Mouse (Mus musculus) layer of hippocampus, adult 11-12 months (tissue): ENCODE measurements around the gene Mecom.
A peak's percentile ranks its signal among the peaks of the same experiment; 100 is the strongest.

Source experiments
- DNase-seq: peaks from one replicate; pipeline ENCODE4 v3.0.0; 2022; ENCODE audit warnings: low spot score

The Mecom gene

DNA sequence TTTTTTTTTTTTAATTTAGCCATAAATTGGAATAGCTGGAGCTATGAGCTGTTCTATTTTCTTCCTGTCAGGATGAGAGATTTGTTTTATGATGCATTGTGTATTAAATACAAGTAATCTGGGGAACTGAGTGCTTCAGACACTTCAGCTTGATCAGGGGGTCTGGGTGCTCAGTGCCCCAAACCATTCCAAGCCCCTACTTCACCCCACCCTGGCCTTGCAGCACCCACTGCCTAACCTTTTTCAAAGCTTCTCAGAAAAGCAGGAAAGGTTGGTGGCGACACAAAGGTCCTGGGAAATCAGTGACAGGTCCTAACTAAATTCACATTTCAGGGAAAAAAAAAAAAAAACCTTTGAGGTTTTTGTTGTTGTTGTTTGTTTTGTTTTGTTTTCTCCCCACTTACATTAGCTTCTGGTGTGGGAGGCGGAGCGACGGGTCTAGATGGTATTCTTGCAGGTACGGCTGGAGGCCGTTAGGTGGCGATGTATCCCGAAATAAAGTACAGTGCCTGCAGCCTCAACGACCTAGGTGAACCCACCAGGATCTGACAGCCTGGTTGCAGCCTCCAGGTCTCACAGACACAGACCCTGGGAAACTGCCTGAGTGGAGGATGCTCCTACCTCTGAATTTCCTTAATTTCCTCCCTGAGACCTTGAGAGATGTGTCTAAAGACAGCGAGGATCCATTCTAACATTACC is 532.7 kb downstream of the Mecom start:
- peak; percentile 63 for DNase-seq

DNA sequence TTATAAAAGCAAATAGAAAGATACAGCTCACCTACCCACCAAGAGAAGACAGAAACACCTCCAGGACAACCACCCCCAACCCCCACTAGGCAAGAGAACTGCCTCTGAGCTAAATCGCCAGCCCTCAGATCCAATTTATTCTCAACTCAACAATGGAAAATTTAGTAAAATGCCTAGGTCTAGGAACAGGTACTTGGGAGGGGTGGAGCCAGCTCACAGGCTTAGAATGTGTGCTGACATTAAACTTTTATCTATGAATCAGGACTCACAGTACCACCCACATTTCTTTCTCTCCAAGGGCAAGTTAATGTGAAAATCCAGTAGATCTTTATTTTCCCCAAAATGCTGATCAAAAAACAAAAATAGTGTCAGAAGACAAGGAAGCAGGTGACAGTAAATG is 533.5 kb downstream of the Mecom start:
- DNase-seq = no peak

DNA sequence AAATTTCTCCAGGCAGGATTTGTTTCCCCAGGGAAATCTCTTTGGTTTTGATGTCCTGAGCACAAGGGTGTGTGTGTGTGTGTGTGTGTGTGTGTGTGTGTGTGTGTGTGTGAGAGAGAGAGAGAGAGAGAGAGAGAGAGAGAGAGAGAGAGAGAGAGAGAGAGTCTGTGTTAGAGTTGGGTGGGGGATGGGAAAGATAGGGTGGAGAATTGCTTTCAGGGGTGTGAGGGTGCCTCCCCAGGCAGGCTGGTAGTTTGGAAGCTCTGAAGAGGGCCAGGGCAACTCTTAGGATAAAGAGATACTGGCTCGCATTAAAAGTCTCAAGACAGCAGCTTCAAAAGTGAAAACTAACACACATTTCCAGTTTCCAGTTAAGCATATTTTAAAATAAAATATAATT is 534.4 kb downstream of the Mecom start:
- DNase-seq = no peak

DNA sequence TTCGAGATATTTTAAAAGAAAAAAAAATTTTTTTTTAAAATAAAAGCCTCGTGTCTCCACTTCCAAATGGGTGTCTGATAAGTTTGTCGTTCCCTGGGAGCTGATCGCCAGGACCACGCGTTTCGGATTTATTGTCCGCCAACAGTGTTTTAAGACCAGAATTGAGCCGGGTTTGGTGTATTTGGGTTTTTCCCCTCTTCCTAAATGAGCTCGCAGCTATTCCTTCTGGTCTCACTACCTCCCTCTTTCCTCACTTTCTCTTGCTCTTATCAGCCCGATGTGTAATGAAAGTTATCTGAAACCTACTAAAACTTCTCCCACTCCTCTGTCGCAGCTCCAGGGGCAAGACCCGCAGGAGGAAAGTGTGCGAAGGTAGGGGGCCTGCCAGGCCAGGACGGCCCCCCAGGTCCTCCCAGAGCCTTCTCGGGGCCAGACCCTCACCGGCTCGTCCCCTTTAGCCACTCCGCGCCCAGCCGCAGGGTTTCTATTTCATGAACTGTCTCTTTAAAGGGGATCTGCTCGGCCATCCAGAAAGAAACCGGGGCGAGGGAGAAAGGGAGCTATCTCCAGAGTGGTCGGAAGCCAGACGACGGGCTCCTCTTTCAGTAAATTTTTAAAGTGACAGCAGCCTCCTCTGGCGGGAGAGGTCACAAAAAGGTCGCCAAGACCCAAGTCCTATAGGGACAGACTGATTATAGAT is 535.0 kb downstream of the Mecom start:
- no peak for DNase-seq

DNA sequence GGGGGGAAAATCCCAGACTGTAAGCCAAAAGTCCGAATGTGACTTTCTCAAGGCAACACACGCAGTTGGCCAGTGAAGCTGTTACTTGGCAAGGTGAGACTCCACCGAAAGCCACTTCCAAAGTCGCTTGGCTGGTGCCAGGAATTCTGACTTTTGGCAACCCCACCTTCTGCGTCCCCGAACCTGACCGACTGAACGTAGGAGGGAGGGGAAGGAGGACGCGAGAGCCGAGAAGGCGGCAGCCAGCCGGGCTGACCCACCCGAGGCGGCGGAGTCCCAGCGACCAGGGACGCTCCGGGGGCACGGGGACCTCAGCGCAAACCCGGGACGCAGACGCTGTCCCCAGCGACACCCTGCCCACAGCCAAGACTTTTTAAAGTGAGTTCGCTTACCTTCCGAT is 535.7 kb downstream of the Mecom start:
- no peak for DNase-seq

DNA sequence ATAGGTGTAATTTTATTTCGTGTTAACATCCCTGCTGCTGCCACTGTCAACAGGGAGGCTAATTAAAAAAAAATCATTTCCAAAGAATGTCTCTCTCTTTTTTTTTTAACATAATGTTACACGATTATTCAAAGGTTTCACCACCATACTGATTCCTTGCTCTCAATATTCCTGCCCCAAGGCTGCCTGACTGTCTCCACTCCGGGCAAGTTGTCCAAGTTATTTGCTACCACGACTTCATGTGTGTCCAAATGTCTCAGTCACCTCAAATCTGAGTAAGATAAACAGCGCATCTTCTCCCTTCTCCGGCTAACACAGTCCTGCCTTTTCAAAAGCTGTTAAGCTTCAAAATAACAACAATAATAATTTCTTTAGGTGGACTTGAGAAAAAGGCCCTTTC is 536.1 kb downstream of the Mecom start:
- DNase-seq = no peak

DNA sequence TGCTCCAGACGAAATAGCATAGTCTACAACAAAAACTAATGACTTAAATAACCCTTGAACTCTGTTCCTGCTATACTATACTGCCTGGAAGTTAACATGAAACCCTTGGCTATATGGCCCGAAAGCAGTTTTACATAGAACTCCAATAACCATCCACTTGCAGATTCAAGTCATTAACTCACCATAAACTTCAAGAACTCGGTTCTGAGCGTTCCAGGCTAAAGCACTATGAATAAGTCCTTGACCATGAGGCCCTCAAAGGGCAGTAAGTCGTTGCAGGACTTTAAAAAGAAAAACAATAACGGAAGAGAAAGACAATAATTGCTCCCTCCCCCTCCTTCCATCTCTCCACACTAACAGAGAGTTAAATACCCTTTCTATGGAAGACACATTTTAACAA is 536.9 kb downstream of the Mecom start:
- DNase-seq = no peak

DNA sequence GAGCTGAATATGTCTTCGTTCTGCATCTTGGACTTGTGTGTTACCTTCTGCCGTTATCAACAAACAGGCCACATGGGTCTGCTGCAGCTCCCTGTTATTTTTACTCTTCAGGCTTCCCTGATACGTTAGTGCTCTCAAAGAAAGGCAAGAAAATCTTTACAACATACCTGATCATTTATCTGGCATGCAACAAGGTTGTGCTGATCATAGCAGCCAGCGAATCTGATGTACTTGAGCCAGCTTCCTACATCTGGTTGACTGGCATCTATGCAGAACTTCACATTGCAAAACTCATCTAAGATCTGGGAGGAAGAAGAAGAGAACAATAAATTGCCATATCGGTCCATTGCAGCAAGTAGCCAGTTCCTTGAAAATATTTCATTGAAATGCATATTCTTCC is 538.2 kb downstream of the Mecom start:
- DNase-seq = no peak

DNA sequence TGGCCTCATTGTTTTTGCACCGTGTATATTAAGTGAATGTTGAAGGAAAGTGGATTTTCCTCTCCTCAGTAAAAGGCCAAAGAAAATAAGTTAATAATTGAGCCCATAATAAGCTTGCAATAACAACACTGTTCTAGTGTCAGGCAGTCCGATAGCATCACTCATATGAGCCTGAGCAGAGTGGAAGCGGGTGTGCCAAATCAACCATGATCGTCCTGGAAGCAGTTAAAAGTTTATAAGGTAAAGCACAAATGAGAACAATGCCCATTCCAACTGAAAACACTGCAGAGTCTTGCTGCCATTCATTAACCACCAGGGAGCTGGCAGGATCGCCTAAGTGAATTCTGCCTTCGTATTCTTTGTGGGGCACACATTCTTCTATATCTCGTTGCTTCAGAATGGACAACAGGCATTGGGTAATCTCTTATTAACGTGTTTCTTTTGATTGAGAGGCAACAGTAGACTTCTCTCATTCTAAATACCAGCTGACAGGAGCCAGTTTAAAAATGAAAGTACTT is 542.9 kb downstream of the Mecom start:
- DNase-seq = no peak

DNA sequence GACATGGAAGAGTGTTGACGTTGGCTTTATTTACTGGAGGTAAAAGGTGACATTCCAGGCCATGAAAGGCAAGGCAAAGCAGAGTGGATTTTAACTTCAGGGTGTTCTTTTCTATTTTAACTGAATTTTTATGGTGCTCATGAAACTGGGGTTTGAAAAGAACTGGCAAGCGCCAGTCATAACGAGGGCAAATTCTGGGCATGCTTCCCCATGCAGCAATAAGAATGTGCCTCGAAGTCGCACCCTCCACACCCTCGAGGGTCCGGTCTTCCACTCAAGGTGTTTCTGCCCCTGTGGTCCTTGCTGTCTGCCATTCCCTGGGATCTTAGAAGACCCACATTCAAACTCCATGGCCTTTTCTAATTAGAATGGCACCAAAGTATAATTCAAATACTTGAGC is 547.5 kb downstream of the Mecom start:
- DNase-seq = no peak

DNA sequence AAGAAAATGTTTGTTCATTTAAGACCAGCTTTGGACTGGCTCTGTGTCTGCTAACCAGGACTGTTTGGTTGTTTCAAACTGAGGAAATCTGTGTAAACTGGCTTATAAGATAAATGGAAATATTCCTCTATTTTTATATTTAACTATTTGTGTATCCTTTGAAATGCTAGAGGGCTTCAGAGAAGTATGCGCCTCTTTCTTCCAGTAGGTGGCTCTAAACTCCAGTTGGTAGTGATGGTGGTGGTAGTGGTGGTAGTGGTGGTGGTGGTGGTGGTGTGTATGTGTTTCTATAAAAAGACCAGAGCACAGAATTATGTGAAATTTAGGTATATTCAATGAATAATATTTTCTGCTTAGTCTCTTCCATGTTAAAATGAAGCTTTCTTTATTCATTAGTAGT is 548.8 kb downstream of the Mecom start:
- no peak for DNase-seq

DNA sequence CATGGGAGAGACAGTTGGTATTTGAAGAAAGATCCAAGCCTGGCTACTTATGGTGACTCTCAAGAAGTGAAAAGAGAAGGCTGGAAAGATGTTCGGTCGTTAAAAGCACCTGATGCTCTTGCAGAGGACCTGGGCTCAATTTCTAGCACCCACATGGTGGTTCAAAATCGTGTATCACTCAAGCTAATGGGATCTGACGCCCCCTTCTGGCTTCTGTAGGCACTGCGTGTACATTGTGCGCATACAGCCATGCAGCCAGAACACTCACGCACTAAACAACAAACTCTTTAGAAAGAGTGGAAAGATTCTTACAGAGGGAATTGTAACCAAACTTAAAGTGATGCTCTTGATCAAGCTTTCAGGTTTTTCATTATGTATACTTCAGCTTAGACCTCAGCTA is 550.7 kb downstream of the Mecom start:
- DNase-seq = no peak

DNA sequence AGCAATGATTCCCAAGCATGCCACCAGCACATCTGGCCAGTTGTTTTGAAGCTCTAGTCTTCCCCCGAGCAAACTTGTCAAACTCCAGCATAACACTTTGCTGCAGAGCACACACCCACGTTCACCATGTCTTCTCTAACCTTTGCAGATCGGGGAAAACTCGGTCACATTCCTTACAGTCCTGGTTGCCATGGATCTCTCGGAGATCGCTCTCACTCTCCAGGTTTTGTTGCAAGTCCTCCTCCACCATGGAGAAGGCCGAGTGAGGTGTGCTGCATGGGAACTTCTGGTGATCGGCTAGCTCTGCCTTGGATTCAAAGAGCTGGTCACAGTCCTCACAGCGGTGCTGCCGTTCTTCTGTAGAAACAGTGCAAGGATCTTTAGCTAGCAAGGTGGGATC is 554.5 kb downstream of the Mecom start:
- DNase-seq = no peak

DNA sequence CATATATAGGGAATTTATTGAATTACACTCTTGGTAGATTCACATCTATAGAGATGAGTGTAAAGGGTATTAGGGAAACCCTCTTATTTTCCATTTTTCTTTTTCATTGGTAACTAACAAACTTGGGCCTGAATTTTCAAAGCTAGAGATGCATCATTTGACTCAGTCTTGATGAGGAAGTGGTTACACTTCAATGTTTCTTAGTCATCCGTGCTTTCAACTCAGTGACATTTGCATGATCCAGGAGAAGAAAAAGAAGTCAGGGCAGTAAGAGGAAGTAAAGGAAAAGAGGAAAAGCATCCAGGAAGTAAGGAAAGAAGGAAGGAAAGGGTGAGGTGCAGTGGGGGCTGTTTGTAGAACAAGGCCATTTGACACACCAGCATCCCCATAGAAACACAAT is 556.3 kb downstream of the Mecom start:
- no peak for DNase-seq

DNA sequence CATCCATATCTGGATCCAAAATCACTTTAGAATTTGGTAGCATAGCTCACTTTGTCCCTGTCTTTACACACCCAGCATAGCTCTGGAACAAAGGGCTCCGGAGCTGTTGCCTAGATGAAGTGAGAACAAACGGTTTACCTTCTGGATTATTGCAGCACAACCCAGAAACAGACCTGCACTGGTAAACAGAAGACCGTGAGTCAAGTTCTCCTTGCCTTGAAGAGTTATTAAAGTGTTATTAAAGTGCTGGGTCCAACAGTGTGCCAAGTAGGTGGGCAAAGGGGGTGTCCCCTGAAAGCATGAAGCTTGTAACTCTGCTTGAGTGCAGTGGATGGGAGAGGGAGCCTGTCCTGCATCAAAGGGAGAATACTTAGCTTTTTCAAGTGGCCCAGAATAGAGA is 563.4 kb downstream of the Mecom start:
- no peak for DNase-seq

DNA sequence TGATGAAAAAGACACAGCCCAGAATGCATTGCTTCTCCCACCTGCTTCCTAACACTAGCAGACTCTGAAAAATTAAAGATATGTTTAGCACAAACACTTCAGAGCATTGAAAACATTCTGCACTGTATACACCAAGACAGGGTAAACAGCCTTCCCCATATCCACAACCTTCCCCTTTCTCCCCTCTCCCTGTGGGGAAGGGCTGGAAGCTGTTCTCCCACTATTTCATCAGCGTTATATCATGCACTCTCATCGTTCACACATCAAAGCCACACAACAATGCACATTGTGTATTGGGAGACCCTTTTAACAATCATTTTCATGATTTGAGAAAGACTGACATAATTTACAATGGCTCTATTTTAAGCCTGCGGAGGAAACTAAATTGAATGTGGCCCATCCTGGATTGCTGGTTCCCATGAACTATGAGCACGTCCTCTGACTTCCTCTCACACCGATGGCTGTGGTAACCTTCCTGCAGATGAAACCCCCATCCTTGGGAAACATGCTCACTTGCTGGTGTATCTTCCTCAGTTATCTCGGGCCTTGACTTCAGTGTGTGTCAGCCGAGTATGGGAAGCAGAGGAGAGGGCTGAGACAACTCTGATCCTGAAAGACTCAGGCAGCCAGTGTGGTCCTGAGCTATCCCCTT is 566.4 kb downstream of the Mecom start:
- DNase-seq = no peak

DNA sequence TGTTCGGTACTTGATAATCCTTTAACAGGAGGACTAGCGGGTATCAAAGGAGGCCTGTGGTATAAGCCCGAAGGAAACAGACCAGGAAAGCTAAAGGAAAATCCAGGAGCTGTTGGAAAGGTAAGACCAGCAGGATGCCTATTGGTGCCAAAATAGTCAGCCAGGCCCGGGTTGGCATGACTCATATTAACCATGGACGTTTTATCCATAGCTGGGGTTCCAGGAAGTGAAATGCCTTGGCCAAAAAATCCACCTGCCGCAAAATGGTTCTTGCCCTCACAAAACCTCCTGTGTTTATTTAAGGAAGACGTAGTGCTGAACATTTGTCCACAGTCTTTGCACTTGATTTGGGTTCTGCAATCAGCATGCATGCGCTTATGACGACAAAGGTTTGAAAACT is 567.3 kb downstream of the Mecom start:
- DNase-seq = no peak

DNA sequence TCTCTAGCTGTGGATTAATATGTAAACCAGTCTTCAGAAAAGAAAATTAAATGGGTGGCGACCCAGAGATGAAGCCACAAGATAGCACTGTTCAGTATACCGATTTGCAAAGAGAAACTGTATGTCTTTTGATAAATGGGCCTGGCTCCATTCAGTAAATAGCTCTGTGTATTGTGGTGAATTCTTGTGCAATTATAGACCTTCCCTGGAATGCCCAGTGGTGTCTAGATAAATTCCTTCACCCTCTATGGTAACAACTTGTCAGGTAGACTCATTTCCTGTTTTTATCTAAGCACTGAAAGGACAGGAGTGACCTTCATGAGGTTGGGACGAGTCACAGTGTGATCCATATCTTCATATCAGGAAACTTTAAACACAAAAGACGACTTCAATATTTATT is 571.2 kb downstream of the Mecom start:
- DNase-seq = no peak

DNA sequence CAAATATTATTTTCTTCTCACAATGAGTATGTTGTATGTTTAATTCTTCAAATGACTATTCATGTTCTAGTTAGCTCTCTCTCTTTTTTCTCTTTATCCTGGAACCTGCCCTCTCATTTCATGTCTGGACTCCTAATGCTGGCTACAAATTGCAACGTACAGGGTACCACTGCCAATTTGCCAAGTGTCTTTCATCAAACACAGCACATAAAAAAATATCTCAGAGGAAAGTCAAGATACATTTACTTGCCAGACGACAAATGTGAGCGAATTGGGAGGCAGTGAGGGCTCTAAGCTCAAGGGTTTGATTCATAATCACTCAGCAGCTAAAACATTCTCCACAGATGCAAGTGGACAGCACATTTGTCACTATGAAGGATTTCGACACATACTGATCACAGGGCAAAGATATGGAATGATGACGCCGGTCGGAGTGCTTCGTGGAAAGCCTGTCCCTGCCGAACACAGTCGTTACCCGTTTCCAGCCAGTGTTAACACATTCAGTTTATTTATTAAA is 579.3 kb downstream of the Mecom start:
- DNase-seq = no peak

DNA sequence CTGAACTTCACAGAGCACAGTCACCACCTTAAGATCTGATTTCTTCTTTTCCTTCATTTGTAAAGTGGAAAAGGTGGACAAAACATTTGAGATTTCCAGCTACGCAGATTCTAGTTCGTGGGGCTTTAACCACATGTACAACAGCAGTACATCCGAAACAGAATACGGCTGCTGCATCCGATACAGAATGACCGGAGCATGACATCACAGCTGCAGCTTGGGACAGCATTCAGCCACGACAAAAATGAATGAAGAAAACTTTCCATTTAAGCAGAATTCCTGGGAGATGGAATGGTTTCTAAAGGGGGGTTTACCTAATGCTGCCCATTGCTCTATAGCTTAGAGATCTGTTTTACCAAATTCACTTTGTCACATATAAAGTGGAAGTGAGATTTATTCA is 583.9 kb downstream of the Mecom start:
- no peak for DNase-seq

DNA sequence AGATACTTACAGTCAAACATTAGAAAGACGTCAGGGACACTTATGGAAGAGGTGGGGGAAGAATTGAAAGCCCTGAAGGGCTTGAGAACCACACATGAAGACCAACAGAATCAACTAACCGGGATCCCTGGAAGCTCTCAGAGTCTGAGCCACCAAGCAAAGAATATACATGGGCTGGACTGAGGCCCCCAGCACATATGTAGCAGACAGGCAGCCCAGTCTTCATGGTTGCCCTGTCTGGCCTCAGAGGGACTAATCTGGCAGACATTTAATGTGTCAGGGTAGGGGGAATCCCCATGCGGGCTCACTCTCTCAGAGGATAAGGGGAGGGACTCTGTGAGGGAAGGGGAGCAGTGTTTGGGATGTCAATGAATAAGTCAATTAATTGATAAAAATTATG is 584.4 kb downstream of the Mecom start:
- DNase-seq = no peak

DNA sequence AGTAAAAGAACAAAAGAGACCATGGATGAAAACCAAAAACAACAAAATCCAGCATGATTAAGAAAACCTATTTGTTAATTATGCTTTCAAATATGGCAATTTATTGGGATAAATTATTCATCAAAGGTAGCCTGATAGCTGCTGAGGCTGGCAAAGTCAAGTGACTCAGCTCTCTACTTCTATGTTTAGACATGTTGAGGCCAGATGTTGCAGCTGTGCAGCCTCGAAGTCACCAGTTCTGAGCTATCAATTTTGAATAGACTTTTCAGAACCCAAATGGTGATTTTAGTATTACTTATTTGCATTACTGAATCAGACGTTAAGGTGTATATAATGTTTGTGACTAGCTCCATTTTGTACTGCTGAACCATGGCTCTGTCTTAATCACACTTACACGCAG is 588.8 kb downstream of the Mecom start:
- DNase-seq = no peak
